Mouse (Mus musculus) hindbrain, embryonic 16.5 days (tissue): ENCODE measurements around the gene Irgm2. TPM values are rescaled to one million over a fixed set of nuclear protein-coding genes. Genes with fewer than 3 reads are reported as not detected.
"Not testable (repeated sequence)": the region's sequence is repeated elsewhere in the genome, so short reads cannot be mapped to it uniquely, and the experiment has no call there.

ENCODE experiments used
- ATAC-seq: fragments of 200-750 bp; cut with Nextera tagmentation; 2 replicates; pipeline ENCODE4 v1.8.0; 2017; ENCODE audit warnings: moderate TSS enrichment, moderate library complexity
- H3K27ac ChIP-seq: fragments of 300-500 bp; sonication (generic); 2 replicates; pipeline ENCODE4 v1.5.1; 2014; ENCODE audit warnings: low read depth, mild to moderate bottlenecking, control low read depth, low read length, moderate library complexity
- H3K27me3 ChIP-seq: fragments of 300-500 bp; sonication (generic); replicated peaks from 2 replicates; pipeline ENCODE4 v1.6.1; 2014; ENCODE audit warnings: low read length; ENCODE audit not compliant: control insufficient read depth, insufficient read depth
- H3K36me3 ChIP-seq: fragments of 300-500 bp; sonication (generic); 2 replicates; pipeline ENCODE4 v1.6.1; 2014; ENCODE audit warnings: mild to moderate bottlenecking, low read length, moderate library complexity, mixed read lengths; ENCODE audit not compliant: control insufficient read depth, insufficient read depth
- H3K4me1 ChIP-seq: fragments of 300-500 bp; sonication (generic); 2 replicates; pipeline ENCODE4 v1.6.1; 2014; ENCODE audit warnings: low read depth, low read length; ENCODE audit not compliant: control insufficient read depth, insufficient read depth
- H3K4me2 ChIP-seq: fragments of 300-500 bp; sonication (generic); 2 replicates; pipeline ENCODE4 v1.6.1; 2014; ENCODE audit warnings: mild to moderate bottlenecking, low read length, control low read depth, moderate library complexity
- H3K4me3 ChIP-seq: fragments of 300-500 bp; sonication (generic); 2 replicates; pipeline ENCODE4 v1.5.1; 2014; ENCODE audit warnings: mild to moderate bottlenecking, low read length, control low read depth, moderate library complexity
- H3K9ac ChIP-seq: fragments of 300-500 bp; sonication (generic); 2 replicates; pipeline ENCODE4 v1.6.1; 2014; ENCODE audit warnings: low read depth, mild to moderate bottlenecking, control low read depth, low read length, moderate library complexity
- H3K9me3 ChIP-seq: fragments of 300-500 bp; sonication (generic); 2 replicates; pipeline ENCODE4 v1.6.1; 2014; ENCODE audit warnings: mild to moderate bottlenecking, low read length, moderate library complexity; ENCODE audit not compliant: control insufficient read depth
- WGBS: fragments of 180-500 bp; shearing (Covaris S2); extraction: QIAGEN DNeasy Blood & Tissue Kit; methylation state at CpG from one replicate; pipeline ENCODE4 v1.1.7; 2014; 5-methylcytosine and 5-hydroxymethylcytosine counted together
- polyA plus RNA-seq: library from polyadenylated mRNA; unstranded; fragments of >200 nt; fragmentation: Nextera tagmentation; extraction: Ambion mirVana; gene quantifications from 2 replicates; pipeline ENCODE4 v1.2.1, GENCODE M21; 2015

Gene Irgm2
- 1.5 and 1.7 TPM in 2 replicates for polyA plus RNA-seq

DNA sequence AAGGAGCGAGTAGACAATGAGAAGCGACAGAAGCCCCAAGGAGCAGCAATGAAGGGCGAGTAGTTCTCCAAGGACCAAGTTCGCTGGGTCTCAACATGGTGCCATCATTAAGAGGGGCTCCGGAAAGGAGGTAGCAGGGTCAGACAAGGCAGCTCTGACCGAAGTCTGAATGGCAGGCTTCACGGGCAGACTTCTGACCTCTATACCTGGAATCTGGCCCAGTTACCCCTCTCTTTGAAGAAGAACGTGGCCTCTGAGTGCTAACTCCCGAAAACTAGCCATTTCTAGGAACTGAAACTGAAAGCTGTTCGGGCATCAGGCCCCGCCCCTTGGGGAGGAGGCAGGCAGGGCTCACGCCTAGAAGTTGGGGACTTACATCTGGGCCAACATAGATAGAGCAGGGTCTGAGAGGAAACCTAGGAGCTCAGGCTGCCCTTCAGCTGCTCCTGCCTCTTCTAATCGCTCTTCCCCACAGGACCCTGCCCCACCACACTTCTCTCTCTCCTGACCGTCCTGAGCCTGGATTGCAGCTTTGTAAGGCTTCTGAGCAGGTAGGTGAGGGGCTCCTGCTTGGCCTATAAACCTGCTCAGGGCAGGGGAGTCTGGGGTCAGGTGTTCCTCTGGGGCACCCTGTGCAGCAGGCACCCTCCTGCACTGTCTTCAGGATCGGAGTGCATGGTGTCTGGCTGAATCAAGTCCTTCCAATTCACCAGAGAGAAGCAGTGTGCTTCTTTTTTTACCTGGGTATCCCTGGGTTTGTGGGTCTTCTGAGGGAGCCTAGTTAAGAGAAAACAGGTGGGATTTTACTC, at the start of gene Irgm2, which contains the start of gene Igtp:
Gene Irgm2, plus strand, starts transcription at position 390 of the 809 bp plus-strand sequence.
Gene Igtp, plus strand, starts transcription at position 328 of the 809 bp plus-strand sequence.
- WGBS, result 13% methylated on average over 12 of the region's 15 CpGs
- H3K4me3 ChIP-seq, result peak within 1 kb of the TSS; percentile 48
- not testable (repeated sequence) for H3K36me3 ChIP-seq, H3K27me3 ChIP-seq, H3K27ac ChIP-seq, H3K9me3 ChIP-seq, H3K4me1 ChIP-seq
- ATAC-seq, result peak; percentile 58
- peak within 1 kb of the TSS; percentile 67 for H3K4me2 ChIP-seq
- peak within 1 kb of the TSS; percentile 66 for H3K9ac ChIP-seq

- Histone ChIP-seq H3K9me3 (no peaks in the 10 kb centered on the region), H3K4me2 (no peak overlapping the region), H3K36me3 (peaks cover 41% of the 10 kb centered on the region), H3K9ac (no peak overlapping the region), H3K4me1 (no peaks in the 10 kb centered on the region), H3K4me3 (no peak overlapping the region), H3K27me3 (no peaks in the 10 kb centered on the region), H3K27ac (no peak overlapping the region)
- WGBS, result 95% methylated on average over 9 of the region's 9 CpGs
- no peak for ATAC-seq
Observed at GRCm38 (mm10) chr11:58155458-58155857, 44.0 kb upstream of the Irgm2 start.

DNA sequence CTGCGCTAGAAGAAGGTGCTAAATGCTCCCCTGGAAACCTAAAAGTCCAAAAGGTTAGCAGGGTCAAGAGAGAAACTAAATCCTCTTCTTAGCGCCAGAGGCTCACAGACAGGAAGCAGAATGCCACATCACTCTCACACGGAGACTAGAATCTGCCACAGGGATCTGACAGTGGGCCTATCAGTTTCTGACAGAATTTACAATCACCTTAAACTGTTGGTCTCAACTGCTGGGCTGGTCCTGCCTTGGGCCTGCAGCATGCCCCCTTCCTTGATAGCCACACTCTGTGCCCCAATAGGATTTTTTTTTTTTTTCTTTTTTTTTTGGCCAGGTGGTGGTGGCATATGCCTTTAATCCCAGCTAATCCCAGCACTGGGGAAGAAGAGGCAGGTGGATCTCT, 42.5 kb upstream of the Irgm2 start:
- 95% methylated on average over 3 of the region's 3 CpGs for WGBS

DNA sequence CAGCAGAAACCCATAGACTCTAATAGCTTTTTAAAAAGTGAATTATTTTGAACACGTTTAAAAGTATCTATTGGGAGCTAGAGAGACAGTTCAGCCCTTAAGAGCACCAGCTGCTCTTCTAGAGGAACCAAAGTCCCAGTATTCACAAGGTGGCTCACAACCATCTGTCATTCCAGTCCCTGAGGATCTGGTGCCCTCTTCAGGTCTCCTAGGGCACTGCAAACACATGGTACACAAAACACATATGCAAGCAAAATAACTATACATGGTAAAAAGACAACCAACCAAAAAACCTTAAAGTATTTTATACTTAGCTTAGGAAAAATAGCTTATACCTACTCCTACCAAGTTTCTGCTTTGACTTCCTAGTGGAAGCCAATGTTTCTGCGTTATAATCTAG, 34.3 kb upstream of the Irgm2 start:
- H3K9ac ChIP-seq, result no peak overlapping the region
- H3K27ac ChIP-seq, result no peak overlapping the region
- 93% methylated on average over 2 of the region's 2 CpGs for WGBS
- H3K9me3 ChIP-seq, result no peaks in the 10 kb centered on the region
- no peak overlapping the region for H3K4me2 ChIP-seq
- H3K4me3 ChIP-seq, result no peak overlapping the region
- ATAC-seq, result no peak
- peaks cover 16% of the 10 kb centered on the region for H3K36me3 ChIP-seq
- H3K4me1 ChIP-seq, result peaks cover 8% of the 10 kb centered on the region
- H3K27me3 ChIP-seq, result no peaks in the 10 kb centered on the region

More for the DNA sequence above, 42.5 kb upstream of the Irgm2 start:
- Histone ChIP-seq H3K4me2 (no peak overlapping the region), H3K36me3 (peaks cover 36% of the 10 kb centered on the region), H3K9me3 (no peaks in the 10 kb centered on the region), H3K9ac (no peak overlapping the region), H3K27me3 (no peaks in the 10 kb centered on the region), H3K4me3 (no peak overlapping the region), H3K27ac (no peak overlapping the region), H3K4me1 (no peaks in the 10 kb centered on the region)
- no peak for ATAC-seq

DNA sequence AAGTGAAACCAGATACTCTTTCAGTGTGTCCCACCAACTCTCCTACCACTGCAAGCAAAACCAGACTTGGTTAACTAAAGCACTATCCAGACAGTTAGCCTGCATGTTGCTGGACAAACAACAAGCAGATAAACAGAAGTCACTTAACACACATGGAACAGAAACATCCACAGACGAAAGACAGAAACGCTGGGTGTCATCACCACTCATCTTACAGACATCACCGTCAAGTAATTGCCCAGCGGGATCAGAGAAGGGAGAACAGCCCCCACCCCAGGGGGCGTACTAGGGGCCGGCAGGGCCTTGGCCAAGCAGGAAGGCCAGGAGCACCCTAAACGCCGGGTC, 31.6 kb upstream of the Irgm2 start:
- peak overlapping the region; percentile 69; the same call in 1 of the 2 replicates for H3K27ac ChIP-seq
- H3K4me3 ChIP-seq, result peak overlapping the region; percentile 98
- H3K27me3 ChIP-seq, result no peaks in the 10 kb centered on the region
- no peaks in the 10 kb centered on the region for H3K9me3 ChIP-seq
- peak overlapping the region; percentile 88 for H3K4me2 ChIP-seq
- peak overlapping the region; percentile 83 for H3K9ac ChIP-seq
- ATAC-seq, result no peak
- peaks cover 16% of the 10 kb centered on the region for H3K4me1 ChIP-seq
- H3K36me3 ChIP-seq, result peaks cover 11% of the 10 kb centered on the region
- WGBS, result 0% methylated on average over 6 of the region's 8 CpGs

DNA sequence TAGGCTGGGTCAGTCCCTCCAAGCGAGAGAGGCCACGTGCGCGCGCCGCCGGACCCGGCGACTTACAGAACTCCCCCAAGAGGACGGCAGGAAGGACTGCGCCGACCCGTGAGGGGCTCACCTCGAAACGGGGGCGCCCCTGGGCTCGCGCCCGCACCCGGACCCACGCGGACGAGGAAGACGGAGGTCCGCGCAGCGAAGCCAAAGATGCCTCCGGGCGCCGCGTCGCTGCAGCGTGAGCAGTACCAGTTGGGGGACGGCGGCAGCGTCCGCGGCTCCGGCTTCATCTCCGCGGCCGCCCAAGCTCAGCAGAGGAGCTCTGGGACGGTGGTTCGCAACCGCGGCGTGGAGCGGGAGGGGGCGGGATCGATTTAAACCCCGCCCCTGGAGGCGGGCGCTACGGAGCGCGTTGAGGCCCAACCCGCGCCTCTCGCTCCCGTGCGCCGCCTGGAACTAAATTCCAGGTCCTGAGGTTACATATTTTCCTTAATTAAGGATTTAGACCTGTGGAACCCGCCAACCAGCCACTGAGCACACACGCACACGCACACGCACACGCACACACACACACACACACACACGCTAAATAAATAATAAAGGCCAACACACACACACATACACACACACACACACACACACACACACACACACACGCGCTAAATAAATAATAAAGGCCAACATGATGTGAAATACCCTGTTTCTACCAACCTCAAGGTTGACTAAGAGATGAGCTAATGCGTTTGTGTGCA, 31.1 kb upstream of the Irgm2 start, which contains the start of gene Gemin5:
Gene Gemin5, minus strand, starts transcription at position 373 of the 749 bp plus-strand sequence.
- H3K36me3 ChIP-seq, result peaks cover 12% of the 10 kb centered on the region
- peak; percentile 82 for ATAC-seq
- peak within 1 kb of the TSS; percentile 98 for H3K4me3 ChIP-seq
- peak within 1 kb of the TSS; percentile 83 for H3K9ac ChIP-seq
- H3K27me3 ChIP-seq, result no peaks in the 10 kb centered on the region
- peak within 1 kb of the TSS; percentile 88 for H3K4me2 ChIP-seq
- WGBS, result 2% methylated on average over 57 of the region's 71 CpGs
- peak within 1 kb of the TSS; percentile 69; the same call in 1 of the 2 replicates for H3K27ac ChIP-seq
- H3K9me3 ChIP-seq, result no peaks in the 10 kb centered on the region
- peaks cover 17% of the 10 kb centered on the region for H3K4me1 ChIP-seq

- Histone ChIP-seq H3K9me3 (no peaks in the 10 kb centered on the region), H3K36me3 (peaks cover 14% of the 10 kb centered on the region), H3K4me2 (no peak overlapping the region), H3K27me3 (no peaks in the 10 kb centered on the region), H3K4me1 (peaks cover 17% of the 10 kb centered on the region), H3K27ac (no peak overlapping the region), H3K9ac (no peak overlapping the region), H3K4me3 (no peak overlapping the region)
- ATAC-seq, result no peak
- WGBS, result 88% methylated on average over 4 of the region's 4 CpGs
Observed at GRCm38 (mm10) chr11:58169666-58170065, 29.8 kb upstream of the Irgm2 start.

DNA sequence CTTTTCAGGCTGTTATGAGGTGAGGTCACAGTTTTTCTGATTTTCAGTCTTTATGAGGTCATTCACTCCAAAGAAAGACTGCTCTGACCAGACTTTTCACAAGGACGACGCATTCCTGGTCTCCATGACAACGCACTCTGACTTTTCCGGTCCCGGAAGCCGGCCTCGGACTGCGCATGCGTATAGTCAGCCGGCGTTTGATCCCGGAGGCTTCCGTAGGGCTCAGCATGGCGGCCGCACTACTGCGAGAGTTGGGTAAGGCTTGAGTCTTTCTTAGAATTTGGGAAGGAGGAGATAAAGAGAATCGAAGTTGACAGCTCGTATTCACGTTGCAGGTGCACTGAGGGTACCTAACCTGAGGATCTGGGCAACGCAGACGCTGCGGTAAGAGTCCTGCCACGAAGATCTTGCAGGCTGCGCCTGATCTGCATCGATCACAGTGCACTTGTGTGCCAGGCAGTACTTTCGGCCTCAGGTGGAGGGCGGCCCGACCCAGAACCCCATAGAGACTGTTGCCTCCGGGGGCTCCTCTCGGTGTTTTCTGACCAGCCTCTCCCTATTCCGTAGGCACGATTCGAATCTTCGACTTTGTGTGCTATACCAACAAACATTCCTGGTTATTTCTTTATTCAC, 27.8 kb upstream of the Irgm2 start, which contains the start of gene Mrpl22:
Gene Mrpl22, plus strand, starts transcription at position 203 of the 633 bp plus-strand sequence.
- peaks cover 13% of the 10 kb centered on the region for H3K36me3 ChIP-seq
- H3K27ac ChIP-seq, result peak within 1 kb of the TSS; percentile 66
- peak; percentile 81 for ATAC-seq
- H3K27me3 ChIP-seq, result no peaks in the 10 kb centered on the region
- H3K9me3 ChIP-seq, result no peaks in the 10 kb centered on the region
- peak within 1 kb of the TSS; percentile 73 for H3K4me2 ChIP-seq
- H3K4me1 ChIP-seq, result peaks cover 17% of the 10 kb centered on the region
- H3K4me3 ChIP-seq, result peak within 1 kb of the TSS; percentile 75
- WGBS, result 1% methylated on average over 34 of the region's 34 CpGs
- peak within 1 kb of the TSS; percentile 72 for H3K9ac ChIP-seq
